Mouse (Mus musculus) erythroblast, embryonic 14.5 days (primary cell): ENCODE measurements around the gene Plin3. TPM values are rescaled to one million over a fixed set of nuclear protein-coding genes. Genes with fewer than 3 reads are reported as not detected.
A peak's percentile ranks its signal among the peaks of the same experiment; 100 is the strongest.

Source experiments
- H3K27me3 ChIP-seq: 2 replicates; pipeline ENCODE4 v1.6.1; 2012; ENCODE audit warnings: inconsistent platforms; ENCODE audit not compliant: control insufficient read depth
- H3K36me3 ChIP-seq: 2 replicates; pipeline ENCODE4 v1.6.1; 2012; ENCODE audit warnings: mild to moderate bottlenecking, inconsistent platforms; ENCODE audit not compliant: control insufficient read depth
- H3K4me1 ChIP-seq: 2 replicates; pipeline ENCODE4 v1.6.1; 2012; ENCODE audit warnings: inconsistent platforms; ENCODE audit not compliant: control insufficient read depth
- H3K4me3 ChIP-seq: replicated peaks from 2 replicates; pipeline ENCODE3; 2012; ENCODE audit warnings: moderate library complexity, mild to moderate bottlenecking, inconsistent platforms
- H3K9me3 ChIP-seq: 2 replicates; pipeline ENCODE4 v1.6.1; 2012; ENCODE audit warnings: low read length, inconsistent platforms, mixed read lengths; ENCODE audit not compliant: control insufficient read depth
- GATA1 ChIP-seq: IDR thresholded peaks from 2 replicates; pipeline ENCODE4 v1.6.1; 2012; ENCODE audit warnings: low read length, inconsistent platforms, mixed read lengths
- TAL1 ChIP-seq: IDR thresholded peaks from 3 replicates; pipeline ENCODE4 v1.6.1; 2012; ENCODE audit warnings: low read length, inconsistent platforms, mixed read lengths
- polyA plus RNA-seq: library from polyadenylated mRNA; stranded (reverse); fragments of >175 nt; gene quantifications from 2 replicates; pipeline ENCODE4 v1.2.3, GENCODE M21; 2012

Gene Plin3
- polyA plus RNA-seq, 1 experiment: 0.86 TPM

DNA sequence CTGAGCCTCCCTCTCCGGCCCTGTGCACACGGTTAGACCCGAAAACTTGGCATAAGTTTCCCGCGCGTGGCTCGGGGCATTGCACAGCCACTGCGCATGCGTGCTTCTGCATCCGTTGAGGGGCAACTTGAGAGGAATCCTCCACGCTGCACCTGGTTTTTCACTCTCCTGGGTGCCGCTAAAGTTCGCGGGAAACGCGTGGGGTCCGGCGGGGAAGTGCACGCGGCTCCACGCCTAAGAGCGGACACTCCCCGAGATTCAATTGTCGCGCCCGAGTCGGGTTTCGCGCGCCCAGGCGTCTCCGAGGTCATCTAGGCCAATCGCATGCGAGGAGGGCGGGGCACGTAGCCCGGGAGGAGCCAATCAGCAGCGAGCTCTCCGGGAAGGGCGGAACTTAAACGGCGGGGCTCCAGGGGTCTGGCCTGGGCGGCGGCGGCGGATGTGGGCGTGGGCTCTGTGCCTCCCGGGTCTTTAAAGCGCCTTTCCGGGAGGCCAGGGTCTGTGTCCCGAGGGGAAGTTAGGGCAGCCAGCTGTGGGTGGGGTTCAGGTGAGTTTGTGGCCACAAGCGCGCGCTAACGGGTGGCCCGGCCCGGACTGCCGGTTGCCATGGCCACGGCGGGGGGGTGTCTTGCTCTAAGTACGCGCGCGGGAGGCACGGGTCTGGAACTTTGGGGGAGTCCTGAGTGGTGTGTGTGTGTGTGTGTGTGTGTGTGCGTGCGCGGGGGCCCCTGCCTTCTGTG is 11.3 kb upstream of the Plin3 start:
- TF ChIP-seq TAL1: no peak
- TF ChIP-seq GATA1: no peak
- peaks cover 67% of the 10 kb centered on the region for H3K4me1 ChIP-seq

DNA sequence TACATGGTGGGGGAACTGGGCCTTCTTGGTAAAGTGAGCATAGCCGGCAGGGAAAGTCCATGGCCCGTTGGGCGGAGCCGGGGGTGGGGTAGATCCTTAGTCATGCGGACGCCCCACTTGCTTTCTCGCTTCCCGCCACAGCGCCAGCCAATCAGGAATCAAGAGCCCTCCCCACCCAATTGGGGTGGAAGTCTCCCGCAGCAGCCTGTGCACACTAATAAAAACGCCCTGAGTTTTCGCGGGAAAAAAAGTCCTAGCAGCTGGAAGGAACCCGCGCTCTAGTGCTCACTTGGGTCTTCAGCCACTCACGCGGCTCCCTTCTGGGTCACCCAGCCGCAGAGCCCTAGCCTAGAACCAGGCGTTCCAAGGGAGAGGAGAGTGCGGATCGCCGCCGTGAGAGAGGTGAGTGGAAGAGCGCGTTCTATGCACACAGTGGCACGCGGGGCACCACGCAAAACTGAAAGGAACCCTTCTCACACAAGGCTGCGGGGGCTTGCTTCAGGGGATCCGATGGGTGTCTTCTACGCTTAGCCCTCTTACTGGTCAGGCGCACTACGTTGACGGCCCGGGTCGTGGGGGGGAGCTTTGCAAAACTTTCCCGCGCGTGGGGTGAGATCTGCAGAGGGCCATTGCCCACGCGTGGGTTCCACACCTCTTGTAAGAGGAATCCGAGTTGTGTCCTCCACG is 10.6 kb upstream of the Plin3 start, which contains the start of gene Uhrf1:
TSS of gene Uhrf1 (plus strand) at position 162 of the 687 bp plus-strand sequence.
- Histone ChIP-seq H3K27me3 (peaks cover 8% of the 10 kb centered on the region), H3K9me3 (no peaks in the 10 kb centered on the region), H3K4me1 (peaks cover 60% of the 10 kb centered on the region), H3K4me3 (peak within 1 kb of the TSS; percentile 74), H3K36me3 (peaks cover 41% of the 10 kb centered on the region)
- no peak for TF ChIP-seq TAL1
- TF ChIP-seq GATA1: no peak

More for the DNA sequence above, 11.3 kb upstream of the Plin3 start:
- Histone ChIP-seq H3K4me3 (peak overlapping the region; percentile 74), H3K27me3 (peaks cover 5% of the 10 kb centered on the region), H3K36me3 (peaks cover 48% of the 10 kb centered on the region), H3K9me3 (no peaks in the 10 kb centered on the region)

DNA sequence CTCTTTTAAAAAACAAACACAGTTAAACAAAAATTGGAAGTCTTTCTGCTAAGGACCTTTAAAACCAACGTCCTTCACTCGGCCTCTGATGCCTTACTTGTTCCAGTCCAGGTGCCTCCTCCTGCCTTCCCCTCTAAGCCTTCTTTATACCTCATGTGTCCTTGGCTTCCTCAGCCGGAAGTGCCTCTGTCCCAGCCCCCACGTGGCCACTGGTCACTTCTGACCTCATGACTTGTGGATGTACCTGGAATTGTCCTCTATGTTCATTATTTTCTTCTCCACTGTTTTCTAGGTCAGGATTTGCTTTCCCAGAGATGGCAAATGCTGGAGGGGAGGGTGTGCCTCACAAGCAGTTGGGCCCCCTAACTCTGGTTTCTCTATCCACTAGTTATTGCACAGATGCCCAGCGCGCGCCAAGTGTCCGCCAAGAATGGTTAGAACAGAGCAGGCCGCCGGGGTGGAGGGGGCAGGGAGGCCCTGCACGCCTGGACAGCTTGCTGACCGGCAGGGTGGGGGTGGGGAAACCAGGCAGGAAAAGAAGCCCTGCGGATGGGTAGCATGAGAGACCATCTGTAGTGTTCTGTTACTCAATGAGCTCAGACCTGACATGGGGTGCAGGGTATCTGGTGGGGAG is 9.8 kb upstream of the Plin3 start:
- H3K27me3 ChIP-seq: peaks cover 10% of the 10 kb centered on the region
- no peaks in the 10 kb centered on the region for H3K9me3 ChIP-seq
- peaks cover 54% of the 10 kb centered on the region for H3K4me1 ChIP-seq
- H3K36me3 ChIP-seq: peaks cover 33% of the 10 kb centered on the region
- TF ChIP-seq TAL1 (no peak), GATA1 (no peak)
- peak overlapping the region; percentile 74 for H3K4me3 ChIP-seq

GRCm38 (mm10) chr17:56300186-56300585 is 7.5 kb upstream of the Plin3 start, which contains the start of gene Arrdc5:
Gene Arrdc5 (minus strand): TSS chr17:56300286.
- peaks cover 31% of the 10 kb centered on the region for H3K4me1 ChIP-seq
- no peak within 1 kb of the TSS for H3K4me3 ChIP-seq
- H3K36me3 ChIP-seq: peaks cover 10% of the 10 kb centered on the region
- TF ChIP-seq GATA1: no peak
- TF ChIP-seq TAL1: no peak
- peaks cover 10% of the 10 kb centered on the region for H3K27me3 ChIP-seq
- H3K9me3 ChIP-seq: no peaks in the 10 kb centered on the region

- Histone ChIP-seq H3K36me3 (no peaks in the 10 kb centered on the region; the same call in 1 of the 2 replicates), H3K4me1 (peaks cover 17% of the 10 kb centered on the region), H3K9me3 (no peaks in the 10 kb centered on the region), H3K27me3 (peaks cover 10% of the 10 kb centered on the region), H3K4me3 (no peak overlapping the region)
- TF ChIP-seq TAL1 (no peak), GATA1 (no peak)
Observed at GRCm38 (mm10) chr17:56298238-56298637, 5.6 kb upstream of the Plin3 start.

DNA sequence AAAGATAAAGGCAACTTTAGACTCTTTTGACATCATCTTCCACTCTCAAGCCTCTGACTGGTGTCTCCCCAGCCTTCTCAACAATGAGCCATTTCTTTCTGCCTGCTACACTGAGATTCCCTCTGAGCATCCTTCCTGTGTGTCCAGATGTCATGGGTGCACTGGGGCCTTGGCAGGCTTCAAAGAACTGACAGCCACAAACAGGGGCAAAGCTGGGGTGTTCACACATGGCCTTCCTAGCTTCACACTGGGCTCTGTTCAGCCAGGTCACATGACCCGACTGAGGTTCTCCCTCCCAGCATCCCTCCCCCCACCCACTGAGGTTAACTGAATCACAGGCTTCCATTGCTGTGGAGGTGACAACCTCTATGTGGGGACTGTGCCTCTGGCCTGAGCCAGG is 3.5 kb upstream of the Plin3 start:
- Histone ChIP-seq H3K4me1 (peaks cover 19% of the 10 kb centered on the region), H3K9me3 (no peaks in the 10 kb centered on the region)
- TF ChIP-seq TAL1 (no peak), GATA1 (no peak)

DNA sequence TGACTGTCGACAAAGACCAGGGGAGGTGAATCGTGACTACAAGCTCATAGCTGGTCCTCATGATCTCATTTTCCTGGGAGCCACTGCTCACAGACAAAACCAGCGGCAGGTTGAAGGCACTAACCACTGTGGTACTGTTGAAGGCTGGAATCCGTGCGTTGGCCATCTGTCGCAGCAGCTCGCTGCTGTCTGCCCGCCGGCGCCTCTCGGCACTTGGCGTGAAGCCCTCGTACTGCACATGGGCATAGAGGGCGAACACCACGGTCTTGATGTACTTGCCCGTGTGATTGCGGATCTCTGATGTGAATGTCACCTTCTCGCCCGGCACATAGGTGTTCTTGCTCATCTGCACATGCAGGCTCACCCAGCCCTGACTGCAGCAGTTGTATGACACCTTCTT is 1.6 kb upstream of the Plin3 start:
- Histone ChIP-seq H3K36me3 (no peaks in the 10 kb centered on the region), H3K27me3 (peaks cover 6% of the 10 kb centered on the region), H3K4me3 (no peak overlapping the region), H3K9me3 (no peaks in the 10 kb centered on the region), H3K4me1 (peaks cover 38% of the 10 kb centered on the region)
- TF ChIP-seq GATA1: no peak
- TF ChIP-seq TAL1: no peak

More for the DNA sequence above, 3.5 kb upstream of the Plin3 start:
- H3K27me3 ChIP-seq: peaks cover 10% of the 10 kb centered on the region
- no peaks in the 10 kb centered on the region for H3K36me3 ChIP-seq
- no peak overlapping the region for H3K4me3 ChIP-seq

DNA sequence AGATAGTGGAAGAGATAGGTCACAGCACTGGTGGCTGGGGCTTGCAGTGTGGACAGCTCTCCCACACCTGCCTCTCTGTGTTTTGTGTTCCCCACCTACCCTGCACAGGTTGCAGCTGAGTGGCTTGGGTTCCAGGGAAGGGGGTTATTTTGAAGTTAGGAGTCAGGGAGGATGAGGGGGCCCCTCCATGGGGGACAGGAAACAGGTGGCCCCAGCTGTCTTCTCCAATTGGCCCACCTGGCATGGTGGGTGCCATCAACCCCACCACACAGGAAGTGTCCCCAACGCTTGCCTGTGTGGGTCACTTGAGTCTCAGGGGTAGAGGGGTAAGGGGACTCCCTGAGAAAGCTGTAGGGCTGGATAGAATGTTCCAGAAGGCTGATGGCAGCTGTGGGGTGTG is 618 bp upstream of the Plin3 start:
- Histone ChIP-seq H3K27me3 (peaks cover 2% of the 10 kb centered on the region), H3K4me1 (peaks cover 48% of the 10 kb centered on the region), H3K36me3 (no peaks in the 10 kb centered on the region), H3K9me3 (no peaks in the 10 kb centered on the region), H3K4me3 (no peak overlapping the region)
- TF ChIP-seq GATA1 (no peak), TAL1 (no peak)

GRCm38 (mm10) chr17:56291826-56292475 is 722 bp downstream of the Plin3 start:
- peak overlapping the region; percentile 66 for H3K4me3 ChIP-seq
- TF ChIP-seq GATA1: no peak
- TF ChIP-seq TAL1: no peak
- H3K36me3 ChIP-seq: peaks cover 2% of the 10 kb centered on the region; the same call in 1 of the 2 replicates
- H3K4me1 ChIP-seq: peaks cover 58% of the 10 kb centered on the region
- no peaks in the 10 kb centered on the region for H3K9me3 ChIP-seq
- no peaks in the 10 kb centered on the region for H3K27me3 ChIP-seq
